Mouse (Mus musculus) brown adipose tissue, adult 24 weeks (tissue): ENCODE results near the gene Srgap2. TPM values are rescaled to one million over a fixed set of nuclear protein-coding genes. Genes with fewer than 3 reads are reported as not detected.
A peak's percentile ranks its signal among the peaks of the same experiment; 100 is the strongest.

Experiments used
- H3K27ac ChIP-seq: fragments of 200-500 bp; replicated peaks from 2 replicates; pipeline ENCODE4 v1.5.1; 2012; ENCODE audit warnings: low read depth, mild to moderate bottlenecking, low read length
- H3K4me1 ChIP-seq: fragments of 200-500 bp; 2 replicates; pipeline ENCODE4 v1.6.1; 2012; ENCODE audit warnings: low read length, mixed read lengths; ENCODE audit not compliant: control insufficient read depth, insufficient read depth, insufficient read length
- H3K4me3 ChIP-seq: fragments of 200-500 bp; 2 replicates; pipeline ENCODE4 v1.5.1; 2012; ENCODE audit warnings: low read depth, mild to moderate bottlenecking, low read length, moderate library complexity; ENCODE audit not compliant: insufficient read depth
- polyA plus RNA-seq: library from polyadenylated mRNA; stranded (reverse); fragments of >200 nt; gene quantifications from 2 replicates; pipeline ENCODE4 v1.2.4, GENCODE M21; 2012; ENCODE audit not compliant: missing spikeins, insufficient read depth, insufficient read length

Srgap2 gene
- polyA plus RNA-seq, 1 experiment = 7.8 TPM

DNA sequence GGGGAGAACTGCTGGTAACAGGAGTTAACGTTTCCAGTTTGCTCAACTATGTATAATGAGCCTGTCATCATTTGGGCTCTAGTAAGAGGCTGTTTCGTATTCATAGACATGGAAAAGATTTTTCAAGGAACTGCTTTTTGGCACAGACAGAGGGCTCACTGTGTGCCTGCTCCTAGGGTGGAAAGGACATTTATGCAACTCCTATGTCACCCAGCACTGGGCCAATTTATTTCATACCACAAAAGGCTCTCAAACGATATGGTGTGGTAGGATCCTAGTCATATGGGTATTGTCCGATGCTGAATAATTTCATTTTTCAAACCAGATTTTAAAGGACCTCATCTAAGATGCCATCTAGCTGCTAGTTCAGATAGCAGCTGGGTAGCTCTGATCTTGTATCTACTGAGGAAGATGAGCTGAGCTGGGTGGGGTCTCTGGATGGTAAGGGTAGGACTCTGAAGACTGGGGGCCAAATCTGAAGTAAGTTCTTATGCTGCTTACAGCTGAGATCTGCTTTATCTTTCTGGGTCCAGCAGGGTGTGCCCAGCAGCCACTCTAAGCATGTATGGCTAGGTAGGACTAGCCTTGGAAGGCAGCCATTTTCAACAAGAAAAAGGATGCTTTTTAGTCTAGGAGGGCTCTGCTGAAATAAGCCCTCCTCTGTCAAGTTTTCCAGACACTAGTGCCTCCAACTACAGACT is 233.8 kb downstream of the Srgap2 start:
- Histone ChIP-seq H3K4me1 (no peaks in the 10 kb centered on the region), H3K27ac (no peak overlapping the region), H3K4me3 (no peak overlapping the region)

- Histone ChIP-seq H3K4me1 (peaks cover 6% of the 10 kb centered on the region; the same call in 1 of the 2 replicates), H3K27ac (no peak overlapping the region), H3K4me3 (no peak overlapping the region)
These were observed 236.5 kb downstream of the Srgap2 start for GRCm38 (mm10) chr1:131290648-131291047.

DNA sequence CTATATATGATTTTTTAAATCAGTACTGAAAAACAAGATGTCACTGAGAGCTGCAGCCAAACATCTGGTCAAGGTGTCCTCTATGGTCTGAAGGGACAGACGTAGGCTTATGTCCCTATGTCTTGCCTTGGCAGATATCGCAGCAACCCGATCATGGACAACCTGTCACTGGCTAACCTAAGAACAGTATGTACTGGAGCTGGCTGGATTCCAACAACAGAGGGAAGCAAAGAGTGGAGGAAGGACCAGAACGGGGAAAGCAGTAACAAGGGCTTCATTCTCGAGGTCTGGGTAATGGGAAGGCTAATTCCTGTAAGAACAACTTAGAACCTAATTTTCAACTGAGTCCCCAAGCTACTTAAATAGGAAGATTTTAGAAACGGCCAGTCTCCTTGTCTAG is 238.2 kb downstream of the Srgap2 start:
- no peak overlapping the region for H3K27ac ChIP-seq
- no peak overlapping the region for H3K4me3 ChIP-seq
- H3K4me1 ChIP-seq = peaks cover 6% of the 10 kb centered on the region; the same call in 1 of the 2 replicates

DNA sequence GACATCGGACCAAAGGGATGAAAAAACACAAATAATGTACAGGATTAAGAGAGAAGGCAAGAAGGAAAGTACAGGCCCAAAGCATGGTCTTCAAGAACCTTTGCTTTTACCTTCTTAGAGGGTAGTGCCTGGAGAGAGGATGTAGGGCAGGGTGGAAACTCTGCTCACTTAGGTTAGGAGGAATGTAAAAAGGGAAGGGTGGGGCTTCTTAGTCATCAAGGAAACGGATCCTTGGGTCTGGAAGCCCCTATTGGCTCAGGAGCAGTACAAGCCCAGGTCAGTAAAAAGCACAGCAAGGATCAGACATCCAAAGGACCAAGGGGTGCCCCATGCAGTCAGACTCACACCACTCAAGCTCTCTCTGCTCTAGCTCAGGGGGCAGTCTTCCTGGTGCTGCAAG is 239.9 kb downstream of the Srgap2 start:
- H3K4me1 ChIP-seq = peaks cover 6% of the 10 kb centered on the region; the same call in 1 of the 2 replicates

GRCm38 (mm10) chr1:131286803-131287202 is 240.3 kb downstream of the Srgap2 start:
- H3K4me3 ChIP-seq = no peak overlapping the region
- no peak overlapping the region for H3K27ac ChIP-seq

More for the DNA sequence above, 239.9 kb downstream of the Srgap2 start:
- no peak overlapping the region for H3K4me3 ChIP-seq
- H3K27ac ChIP-seq = no peak overlapping the region

GRCm38 (mm10) chr1:131284616-131285015 is 242.5 kb downstream of the Srgap2 start:
- H3K27ac ChIP-seq = no peak overlapping the region
- no peak overlapping the region for H3K4me3 ChIP-seq
- peaks cover 6% of the 10 kb centered on the region; the same call in 1 of the 2 replicates for H3K4me1 ChIP-seq

More at GRCm38 (mm10) chr1:131286803-131287202, 240.3 kb downstream of the Srgap2 start:
- H3K4me1 ChIP-seq = peaks cover 6% of the 10 kb centered on the region; the same call in 1 of the 2 replicates

DNA sequence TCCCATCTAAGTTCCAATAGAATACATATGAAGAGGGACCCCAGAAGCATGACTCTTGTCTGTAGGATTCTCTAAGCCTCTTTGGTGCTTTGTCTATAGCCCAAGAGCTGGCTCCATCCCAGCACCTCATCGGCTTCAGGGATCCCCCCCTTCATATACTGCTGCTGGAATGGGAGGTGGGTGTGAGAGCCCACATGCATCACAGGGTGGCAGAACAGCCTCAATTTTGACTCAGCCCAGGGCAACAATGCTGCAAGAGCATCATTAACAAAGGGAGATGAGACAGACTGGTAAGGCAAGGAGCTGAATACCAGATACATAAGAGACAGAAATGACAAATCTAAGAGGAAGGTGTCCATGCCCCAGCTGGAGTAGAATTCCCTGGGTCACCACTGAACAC is 243.0 kb downstream of the Srgap2 start:
- Histone ChIP-seq H3K4me3 (no peak overlapping the region), H3K4me1 (peaks cover 6% of the 10 kb centered on the region; the same call in 1 of the 2 replicates), H3K27ac (no peak overlapping the region)

DNA sequence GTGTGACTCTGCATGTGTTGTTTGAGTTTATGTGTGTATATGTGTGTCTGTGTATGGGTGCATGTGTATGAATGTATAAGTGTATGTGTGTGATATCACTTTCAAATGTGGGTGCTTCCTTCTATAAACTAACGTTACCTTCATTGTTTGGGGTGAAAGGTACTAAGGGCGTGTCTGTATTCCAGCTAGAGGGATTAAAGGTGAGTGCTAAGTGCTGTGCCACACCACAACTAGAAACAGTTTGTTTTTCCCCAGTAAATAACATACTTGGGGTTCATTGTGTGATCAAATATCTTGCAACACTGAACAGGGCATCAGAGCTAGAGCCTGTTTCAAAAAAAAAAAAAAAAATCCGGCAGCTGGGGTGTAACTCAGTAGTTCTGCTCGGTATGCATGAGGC is 245.4 kb downstream of the Srgap2 start:
- H3K4me1 ChIP-seq = peaks cover 4% of the 10 kb centered on the region; the same call in 1 of the 2 replicates
- no peak overlapping the region for H3K4me3 ChIP-seq
- no peak overlapping the region for H3K27ac ChIP-seq

DNA sequence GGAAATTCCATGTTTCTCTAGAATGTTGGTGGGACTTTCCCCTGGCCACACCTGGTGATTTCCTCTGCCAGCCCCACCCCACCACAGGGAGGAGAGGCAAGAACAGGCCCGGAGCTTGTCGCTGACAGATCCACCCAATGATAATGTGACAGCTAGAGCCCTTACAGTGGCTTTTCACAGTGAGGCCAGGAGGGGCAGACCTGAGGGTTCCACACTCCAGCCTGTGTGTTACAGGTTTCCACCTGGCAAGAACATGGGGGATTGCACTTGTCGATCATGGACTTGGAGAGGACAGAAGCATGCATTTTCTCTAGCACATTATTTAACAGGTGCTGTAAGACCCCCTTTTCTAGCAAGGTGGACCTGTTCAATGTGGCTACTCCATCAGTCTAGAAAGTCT is 246.9 kb downstream of the Srgap2 start:
- Histone ChIP-seq H3K4me1 (0 out of 2 replicates have a peak, but pooled peaks cover 4% of the 10 kb centered on the region), H3K4me3 (no peak overlapping the region), H3K27ac (no peak overlapping the region)

DNA sequence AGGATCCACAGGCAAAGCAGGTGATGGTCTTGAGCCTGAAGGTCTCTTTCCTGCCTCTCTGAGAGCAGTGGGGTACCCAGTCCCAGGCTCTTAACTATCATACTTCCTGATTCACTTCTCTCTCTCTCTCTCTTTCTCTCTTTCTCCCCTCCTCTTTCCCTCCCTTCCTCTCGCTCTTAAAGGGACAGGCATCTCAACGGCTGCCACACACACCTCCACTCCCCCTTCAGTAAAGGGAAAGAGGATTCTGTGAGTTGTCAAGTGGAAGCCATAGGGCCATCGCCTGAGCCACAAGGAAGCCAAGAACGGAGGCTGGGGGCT is 247.7 kb downstream of the Srgap2 start, which contains the start of gene Ikbke:
Gene Ikbke (minus strand): TSS at position 151 of the 321 bp plus-strand sequence.
- peak within 1 kb of the TSS; percentile 43 for H3K4me3 ChIP-seq
- no peak within 1 kb of the TSS for H3K27ac ChIP-seq
- 0 out of 2 replicates have a peak, but pooled peaks cover 4% of the 10 kb centered on the region for H3K4me1 ChIP-seq

GRCm38 (mm10) chr1:131278606-131279455 is 248.3 kb downstream of the Srgap2 start:
- Histone ChIP-seq H3K4me1 (0 out of 2 replicates have a peak, but pooled peaks cover 4% of the 10 kb centered on the region), H3K27ac (no peak overlapping the region), H3K4me3 (peak overlapping the region; percentile 43)

DNA sequence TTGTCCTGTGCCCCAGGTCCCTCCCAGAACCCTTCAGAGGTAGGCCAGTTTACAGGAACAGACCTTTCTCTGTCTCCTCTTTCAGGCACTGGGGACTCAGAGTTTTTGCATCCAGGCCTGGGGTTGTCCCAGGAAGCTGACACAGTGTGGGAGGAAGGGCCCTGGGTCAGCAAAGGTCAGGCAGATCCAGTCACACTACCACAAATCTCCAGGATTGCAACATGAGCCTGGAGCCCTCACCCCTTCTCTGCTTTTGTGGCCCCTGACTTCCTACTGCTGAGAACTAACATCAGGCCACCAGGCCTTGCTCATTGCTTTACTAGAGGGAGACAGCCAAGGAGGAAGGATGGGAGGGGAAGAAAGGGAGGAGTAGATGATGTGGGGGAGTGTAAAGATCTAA is 250.3 kb downstream of the Srgap2 start:
- Histone ChIP-seq H3K27ac (no peak overlapping the region), H3K4me1 (0 out of 2 replicates have a peak, but pooled peaks cover 4% of the 10 kb centered on the region), H3K4me3 (no peak overlapping the region)

DNA sequence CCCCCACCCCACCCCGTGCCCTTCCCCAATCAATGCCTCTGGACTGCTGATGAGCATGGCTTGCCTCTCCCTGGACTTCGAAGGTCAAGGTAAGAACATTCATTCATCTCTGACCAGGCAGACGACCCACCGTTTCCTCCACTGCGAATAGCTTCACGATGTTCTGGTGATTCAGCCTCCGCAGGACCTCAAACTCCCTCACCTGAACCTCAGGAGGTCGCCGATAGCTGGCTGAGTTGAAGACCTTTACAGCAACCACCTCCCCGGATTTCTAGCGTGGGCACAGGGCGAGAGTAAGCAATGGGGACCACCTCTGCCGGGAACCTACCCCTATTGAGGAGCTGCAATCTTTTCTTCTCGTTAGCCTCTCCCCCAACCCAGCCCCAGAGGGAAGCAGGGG is 251.6 kb downstream of the Srgap2 start:
- no peak overlapping the region for H3K4me3 ChIP-seq
- 0 out of 2 replicates have a peak, but pooled peaks cover 4% of the 10 kb centered on the region for H3K4me1 ChIP-seq
- H3K27ac ChIP-seq = no peak overlapping the region

DNA sequence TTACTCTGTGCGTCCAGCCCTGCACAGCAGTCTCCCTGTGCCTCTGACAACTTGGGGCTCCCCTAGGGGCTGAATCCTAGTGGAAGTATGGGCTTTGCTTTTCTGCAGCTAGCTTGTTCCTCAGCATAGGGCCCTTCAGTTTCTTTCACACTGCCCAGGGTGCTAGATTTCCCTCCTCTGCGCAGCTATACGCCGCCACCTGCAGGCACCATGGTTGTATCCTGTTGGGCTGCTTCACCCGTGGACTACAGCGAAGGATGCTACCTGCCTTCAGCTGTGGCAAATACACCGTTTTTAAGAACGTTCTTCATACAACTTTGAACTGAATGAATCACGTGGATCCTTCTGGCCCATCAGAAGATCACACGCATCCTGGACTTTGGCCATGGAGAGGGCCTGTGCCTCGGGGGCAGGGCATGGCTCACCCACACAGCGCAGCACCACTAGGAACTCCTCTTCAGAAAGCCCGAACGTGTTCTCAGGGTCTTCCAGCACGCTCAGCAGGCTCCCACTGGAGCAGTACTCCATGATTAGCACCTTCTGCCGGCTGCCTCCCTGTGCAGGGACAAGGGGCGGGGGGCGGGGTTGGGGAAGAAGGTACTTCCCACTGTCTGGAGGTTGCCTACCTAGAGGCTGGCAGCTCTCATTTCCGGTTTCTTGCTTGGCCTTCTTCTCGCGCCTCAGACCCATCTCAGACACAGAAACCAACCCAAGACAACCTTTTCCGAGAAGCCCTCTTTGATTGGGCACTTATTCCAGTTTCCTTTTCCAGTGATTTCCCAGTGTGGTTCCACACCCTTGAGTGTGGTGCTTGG is 252.2 kb downstream of the Srgap2 start:
- H3K4me3 ChIP-seq = no peak overlapping the region
- 0 out of 2 replicates have a peak, but pooled peaks cover 4% of the 10 kb centered on the region for H3K4me1 ChIP-seq
- H3K27ac ChIP-seq = no peak overlapping the region
